Mouse (Mus musculus) bone marrow macrophage, adult 2 months (primary cell): Measurements from ENCODE around the gene Ubxn11. TPM values are rescaled to one million over a fixed set of nuclear protein-coding genes. Genes with fewer than 3 reads are reported as not detected.
"Not testable (repeated sequence)": the region's sequence is repeated elsewhere in the genome, so short reads cannot be mapped to it uniquely, and the experiment has no call there.

Experiments used
- H3K27ac ChIP-seq: 2 replicates; pipeline ENCODE4 v1.5.1; 2012; ENCODE audit warnings: low read depth, low read length; ENCODE audit not compliant: insufficient read depth
- H3K4me1 ChIP-seq: 2 replicates; pipeline ENCODE4 v1.6.1; 2012; ENCODE audit warnings: low read length; ENCODE audit not compliant: control insufficient read depth, insufficient read depth
- H3K4me3 ChIP-seq: 2 replicates; pipeline ENCODE4 v1.5.1; 2012; ENCODE audit warnings: mild to moderate bottlenecking, low read length, moderate library complexity; ENCODE audit not compliant: insufficient read depth
- CTCF ChIP-seq: IDR thresholded peaks from 2 replicates; pipeline ENCODE4 v1.5.1; 2012; ENCODE audit warnings: low read depth, mild to moderate bottlenecking, low read length, moderate library complexity
- POLR2A ChIP-seq: IDR thresholded peaks from 2 replicates; pipeline ENCODE4 v1.6.1; 2012; ENCODE audit warnings: mild to moderate bottlenecking, low read depth, low read length, borderline replicate concordance
- polyA plus RNA-seq: library from polyadenylated mRNA; stranded (reverse); fragments of >200 nt; gene quantifications from 2 replicates; pipeline ENCODE4 v1.2.4, GENCODE M21; 2012; ENCODE audit not compliant: missing spikeins, insufficient read depth, insufficient read length

Gene Ubxn11
- polyA plus RNA-seq, 1 experiment, result 5.8 TPM

DNA sequence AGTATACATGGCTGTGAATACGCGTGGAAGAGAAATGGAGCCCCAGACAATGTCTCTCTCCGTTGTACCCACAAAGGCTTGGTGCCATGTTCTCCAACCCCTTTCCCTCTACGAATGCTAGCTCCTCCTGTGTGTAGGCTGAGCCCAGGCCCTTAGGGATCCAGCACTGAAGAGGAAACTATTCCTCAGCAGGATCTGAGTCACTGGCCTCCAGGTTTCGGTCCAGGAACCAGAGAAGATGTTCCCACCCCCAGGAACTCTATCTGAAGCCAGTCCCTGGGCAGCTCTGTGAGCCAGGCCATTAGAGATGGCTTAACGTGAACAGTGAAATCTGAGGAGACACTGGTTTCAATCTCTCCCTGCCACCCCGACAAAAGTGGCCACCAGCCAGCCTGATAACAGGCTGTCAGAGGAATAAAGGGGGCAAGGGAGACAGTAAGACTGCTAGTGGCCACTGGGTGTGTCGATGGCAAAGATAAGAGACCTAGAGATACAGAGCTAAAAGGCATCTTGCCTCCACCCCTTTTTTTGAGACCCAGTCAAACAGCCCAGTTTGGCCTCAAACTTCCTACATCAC lies 30.2 kb downstream of the Ubxn11 start:
- Histone ChIP-seq H3K4me3 (no peak overlapping the region), H3K27ac (peak overlapping the region; percentile 3; the same call in 1 of the 2 replicates), H3K4me1 (peaks cover 35% of the 10 kb centered on the region)
- TF ChIP-seq CTCF, result no peak
- TF ChIP-seq POLR2A, result no peak

DNA sequence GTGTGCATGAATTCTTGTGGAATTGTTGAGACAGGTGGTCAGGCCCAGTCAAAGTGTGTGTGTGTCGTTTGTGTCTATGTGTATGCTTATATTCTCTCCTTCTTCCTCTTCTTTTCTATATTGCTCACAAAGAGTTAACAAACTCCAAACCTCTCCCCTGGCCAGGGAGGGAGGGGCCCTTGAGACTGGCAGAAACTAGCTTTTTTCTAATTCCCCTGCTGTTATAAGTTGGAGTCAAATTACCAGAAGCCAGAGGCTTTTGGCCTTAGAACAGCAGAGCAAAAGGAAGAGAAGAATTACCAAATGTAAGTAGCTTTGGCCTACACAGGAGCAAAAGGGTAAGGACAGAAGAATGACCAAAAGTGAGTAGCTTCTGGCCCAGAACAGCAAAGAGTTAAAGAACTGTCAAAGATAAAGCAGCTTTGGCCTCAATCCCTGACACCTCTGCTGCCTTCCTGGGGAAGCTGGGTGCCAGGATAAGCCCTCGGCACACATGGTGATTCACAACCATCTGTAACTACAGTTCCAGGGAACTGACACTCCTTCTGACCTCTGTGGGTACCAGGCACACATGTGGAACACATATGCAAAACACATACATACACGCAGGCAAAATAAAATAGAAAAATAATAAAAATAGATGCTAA lies 34.0 kb downstream of the Ubxn11 start:
- TF ChIP-seq POLR2A (no peak), CTCF (no peak)
- Histone ChIP-seq H3K4me3 (no peak overlapping the region), H3K4me1 (peaks cover 17% of the 10 kb centered on the region), H3K27ac (no peak overlapping the region)

DNA sequence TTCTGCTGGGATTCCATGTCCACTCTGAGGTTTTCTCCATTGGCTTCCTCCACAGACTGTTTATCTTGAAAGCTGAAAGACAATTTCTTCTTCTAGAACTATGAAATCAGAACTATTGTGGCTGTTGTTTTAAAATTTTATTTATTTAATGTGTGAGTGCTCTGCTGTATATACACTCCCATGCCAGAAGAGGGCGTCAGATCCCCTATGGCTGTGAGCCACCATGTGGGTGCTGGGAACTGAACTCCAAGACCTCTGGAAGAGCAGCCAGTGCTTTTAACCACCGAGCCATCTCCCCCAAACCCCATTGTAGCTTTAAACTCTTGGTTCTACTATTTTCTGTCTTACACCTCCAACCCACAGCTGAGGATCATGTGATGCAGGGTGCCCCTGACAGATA lies 36.5 kb downstream of the Ubxn11 start:
- TF ChIP-seq POLR2A (no peak), CTCF (no peak)
- H3K4me1 ChIP-seq, result no peaks in the 10 kb centered on the region
- no peak overlapping the region for H3K4me3 ChIP-seq
- no peak overlapping the region for H3K27ac ChIP-seq

DNA sequence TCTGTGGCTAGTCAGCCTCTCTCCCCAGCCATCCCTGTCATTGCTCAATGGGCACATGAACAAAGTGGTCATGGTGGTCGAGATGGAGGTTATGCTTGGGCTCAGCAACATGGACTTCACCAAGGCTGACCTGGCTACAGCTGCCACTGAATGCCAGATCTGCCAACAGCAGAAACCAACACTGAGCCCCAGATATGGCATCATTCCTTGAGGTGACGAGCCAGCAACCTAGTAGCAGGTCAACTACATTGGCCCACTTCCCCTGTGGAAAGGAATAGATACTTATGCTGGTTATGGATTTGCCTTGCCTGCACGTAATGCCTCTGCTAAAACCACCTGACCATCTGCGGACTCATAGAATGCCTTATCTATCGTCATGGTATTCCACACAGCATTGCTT lies 41.9 kb downstream of the Ubxn11 start:
- H3K4me1 ChIP-seq, H3K4me3 ChIP-seq, H3K27ac ChIP-seq: not testable (repeated sequence)

DNA sequence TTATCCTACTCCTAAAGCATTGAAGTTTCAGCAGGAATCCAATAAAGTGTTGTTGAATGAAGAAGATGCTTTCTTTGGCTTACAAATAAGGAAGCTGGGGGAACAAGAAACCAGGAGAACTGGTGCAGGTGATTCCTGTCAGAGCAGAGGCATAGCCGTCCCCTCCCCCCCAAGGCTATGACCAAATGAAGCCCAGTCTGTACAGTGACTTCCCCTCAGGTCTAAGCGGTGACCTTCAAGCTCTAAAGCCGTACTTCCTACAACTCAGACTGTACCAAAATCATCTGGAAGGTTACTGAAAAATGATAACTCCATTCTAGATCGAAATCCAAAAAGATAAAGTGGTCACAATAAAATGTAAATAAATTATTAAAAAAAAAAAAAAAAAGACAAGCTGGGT lies 47.0 kb downstream of the Ubxn11 start:
- TF ChIP-seq POLR2A, result no peak
- TF ChIP-seq CTCF, result no peak
- Histone ChIP-seq H3K27ac (no peak overlapping the region), H3K4me1 (peaks cover 5% of the 10 kb centered on the region), H3K4me3 (no peak overlapping the region)

DNA sequence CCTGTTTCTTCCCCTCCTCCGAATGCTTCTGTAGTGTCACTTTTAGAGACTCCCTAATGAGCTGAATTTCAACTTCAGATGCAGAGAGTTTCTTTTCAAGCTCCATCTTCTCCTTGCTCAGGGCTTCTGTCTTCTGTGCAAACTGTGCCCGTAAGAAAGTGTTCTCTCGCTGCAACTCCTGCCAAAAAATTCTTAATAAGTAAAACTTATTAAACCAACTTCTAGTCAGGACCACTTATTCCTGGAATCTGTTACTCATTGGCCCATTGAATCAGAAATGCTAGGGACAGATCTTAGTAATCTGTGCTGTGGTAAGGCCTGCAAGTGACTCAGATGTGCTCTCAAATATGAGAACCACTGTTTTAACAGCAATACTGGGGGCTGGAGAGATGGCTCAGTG lies 49.7 kb downstream of the Ubxn11 start:
- peaks cover 15% of the 10 kb centered on the region for H3K4me1 ChIP-seq
- no peak for TF ChIP-seq POLR2A
- no peak overlapping the region for H3K27ac ChIP-seq
- H3K4me3 ChIP-seq, result no peak overlapping the region

DNA sequence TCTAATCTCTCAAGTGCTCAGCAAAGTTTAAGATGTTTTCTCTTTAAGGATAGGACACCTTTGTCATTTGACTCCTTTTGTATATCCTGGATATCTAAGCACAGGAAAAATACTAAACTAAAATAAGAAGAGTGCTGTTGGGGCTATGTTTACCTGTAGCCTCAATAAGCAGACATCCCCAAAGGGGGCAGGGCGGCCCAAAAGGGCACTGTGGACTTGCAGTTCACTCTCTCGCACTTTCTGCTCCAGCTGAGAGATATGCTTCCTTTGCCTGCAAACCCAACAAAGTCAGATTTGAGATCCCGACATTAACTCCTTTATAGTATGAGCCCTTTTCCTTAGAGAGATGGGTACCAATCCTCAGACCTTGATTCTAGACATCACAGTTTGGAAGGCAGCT lies 51.3 kb downstream of the Ubxn11 start:
- Histone ChIP-seq H3K4me1 (peaks cover 28% of the 10 kb centered on the region), H3K4me3 (no peak overlapping the region), H3K27ac (no peak overlapping the region)
- TF ChIP-seq CTCF, result no peak
- no peak for TF ChIP-seq POLR2A

DNA sequence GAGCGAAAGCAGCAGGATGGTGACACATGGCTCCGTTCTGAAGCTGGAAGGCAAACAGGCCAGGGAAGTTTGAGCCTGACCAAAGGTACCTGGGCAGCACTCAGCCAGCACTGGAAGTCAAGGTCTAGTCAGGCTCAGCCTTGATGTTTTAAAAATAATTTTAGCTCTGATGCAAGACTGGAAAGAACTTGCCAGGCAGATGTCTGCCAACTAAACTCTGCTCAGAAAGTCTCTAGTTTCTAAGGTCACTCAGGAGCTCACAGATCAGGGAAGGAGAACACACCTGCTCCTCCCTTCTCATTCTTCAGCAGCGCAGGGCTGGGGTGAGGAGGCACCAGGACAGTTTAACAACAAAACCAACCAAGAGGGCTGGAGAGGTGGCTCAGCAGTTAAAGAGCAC lies 52.0 kb downstream of the Ubxn11 start:
- Histone ChIP-seq H3K4me1 (peaks cover 33% of the 10 kb centered on the region), H3K4me3 (no peak overlapping the region), H3K27ac (no peak overlapping the region)
- no peak for TF ChIP-seq POLR2A
- TF ChIP-seq CTCF, result no peak

DNA sequence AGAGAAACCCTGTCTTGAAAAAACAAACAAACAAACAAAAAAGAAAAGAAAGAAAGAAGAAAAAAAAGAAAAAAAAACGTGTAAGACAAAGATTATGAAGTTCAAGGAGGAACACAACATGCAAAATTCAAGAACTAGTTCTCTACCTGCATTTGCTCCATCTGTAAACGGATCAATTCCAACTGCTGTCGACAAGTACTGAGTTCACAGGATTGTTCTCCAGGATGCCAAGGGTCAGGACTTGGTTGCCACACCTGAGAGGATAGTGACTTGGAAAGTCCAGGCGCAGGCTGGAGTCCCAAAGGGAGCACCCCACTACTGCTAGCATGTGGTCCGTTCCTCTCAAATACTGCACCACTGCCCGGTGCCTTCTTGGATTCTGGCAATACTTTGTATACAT lies 53.2 kb downstream of the Ubxn11 start:
- TF ChIP-seq POLR2A, result no peak
- no peak for TF ChIP-seq CTCF
- H3K4me3 ChIP-seq, result no peak overlapping the region
- H3K4me1 ChIP-seq, result peaks cover 32% of the 10 kb centered on the region
- no peak overlapping the region for H3K27ac ChIP-seq

DNA sequence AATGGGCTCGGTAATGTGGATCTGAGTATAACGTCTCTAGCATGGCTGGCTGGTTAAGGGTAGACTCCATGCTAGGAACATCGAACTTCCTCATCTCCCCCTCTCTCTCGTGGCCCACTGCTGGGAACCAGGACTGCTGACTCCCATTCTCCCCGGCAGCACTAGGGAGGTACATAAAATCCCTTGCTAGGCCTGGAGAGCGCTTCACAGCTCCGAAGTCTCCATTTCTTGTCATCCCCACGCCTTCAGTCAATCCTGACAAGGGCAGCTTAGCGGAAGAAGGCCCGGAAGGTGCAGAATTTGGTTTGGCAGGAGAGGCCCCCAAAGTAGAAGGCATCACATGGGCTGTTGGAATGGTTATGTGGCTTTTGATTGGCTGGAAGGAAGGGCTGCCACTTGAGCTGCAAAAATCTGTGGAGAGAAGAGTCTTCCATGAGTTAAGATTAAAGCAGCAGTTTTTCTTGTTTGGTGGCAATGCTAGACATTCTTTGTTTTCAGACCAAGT lies 53.6 kb downstream of the Ubxn11 start:
- H3K4me1 ChIP-seq, result peaks cover 32% of the 10 kb centered on the region
- H3K4me3 ChIP-seq, result no peak overlapping the region
- H3K27ac ChIP-seq, result no peak overlapping the region
- TF ChIP-seq CTCF (no peak), POLR2A (no peak)
